Mouse (Mus musculus) ovary, postnatal 36 days (tissue): ENCODE results near the gene Brd4.

Experiments
- DNase-seq: peaks from one replicate; pipeline ENCODE4 v3.0.0; 2022; ENCODE audit warnings: low spot score, mixed read lengths

The Brd4 gene

DNA sequence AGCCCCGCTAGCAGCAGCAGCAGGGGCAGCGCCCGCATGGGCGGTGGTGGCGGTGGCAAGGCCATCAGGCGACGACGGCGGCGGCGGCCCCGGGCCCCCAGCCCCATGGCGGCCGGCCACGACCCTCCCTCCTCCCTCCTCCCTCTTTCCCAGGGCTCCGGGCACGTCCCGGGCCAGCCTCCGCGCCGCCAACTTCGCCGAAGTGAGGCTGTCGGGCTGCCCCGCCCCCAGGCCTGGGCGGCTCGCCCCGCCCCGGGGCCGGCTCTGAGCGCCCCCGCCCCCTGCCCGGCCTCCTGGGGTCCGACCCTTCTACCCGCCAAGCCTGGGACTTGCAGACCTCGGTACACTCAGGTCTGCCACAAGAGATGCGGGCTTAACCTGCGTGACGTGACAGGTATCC, 117.8 kb downstream of the Brd4 start, which contains the start of gene Notch3:
TSS of gene Notch3 (minus strand) at position 166 of the 400 bp plus-strand sequence.
- peak; percentile 67 for DNase-seq

- DNase-seq, result peak; percentile 59
These were observed 118.5 kb downstream of the Brd4 start for GRCm38 (mm10) chr17:32165803-32166595.

- DNase-seq, result no peak
These were observed 119.2 kb downstream of the Brd4 start for GRCm38 (mm10) chr17:32165266-32165802.

DNA sequence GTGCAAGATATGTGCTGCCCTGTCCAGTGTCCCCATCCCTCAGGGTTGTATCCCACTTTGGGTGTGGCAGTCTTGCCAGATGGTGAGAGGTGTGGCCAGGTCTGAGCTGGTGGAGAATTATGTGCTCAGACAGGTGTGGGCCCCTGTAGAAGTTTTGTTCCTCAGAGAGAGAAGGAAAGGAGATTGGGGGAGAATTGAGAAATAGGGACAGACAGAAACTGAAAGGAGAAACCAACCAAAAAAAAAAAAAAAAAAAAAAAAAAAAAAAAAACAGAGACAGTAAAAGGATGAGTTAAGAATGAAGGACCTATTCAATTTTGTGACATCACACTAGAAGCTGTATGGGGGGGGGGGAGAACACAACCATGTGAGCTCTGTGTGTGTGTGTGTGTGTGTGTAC, 119.7 kb downstream of the Brd4 start:
- no peak for DNase-seq

DNA sequence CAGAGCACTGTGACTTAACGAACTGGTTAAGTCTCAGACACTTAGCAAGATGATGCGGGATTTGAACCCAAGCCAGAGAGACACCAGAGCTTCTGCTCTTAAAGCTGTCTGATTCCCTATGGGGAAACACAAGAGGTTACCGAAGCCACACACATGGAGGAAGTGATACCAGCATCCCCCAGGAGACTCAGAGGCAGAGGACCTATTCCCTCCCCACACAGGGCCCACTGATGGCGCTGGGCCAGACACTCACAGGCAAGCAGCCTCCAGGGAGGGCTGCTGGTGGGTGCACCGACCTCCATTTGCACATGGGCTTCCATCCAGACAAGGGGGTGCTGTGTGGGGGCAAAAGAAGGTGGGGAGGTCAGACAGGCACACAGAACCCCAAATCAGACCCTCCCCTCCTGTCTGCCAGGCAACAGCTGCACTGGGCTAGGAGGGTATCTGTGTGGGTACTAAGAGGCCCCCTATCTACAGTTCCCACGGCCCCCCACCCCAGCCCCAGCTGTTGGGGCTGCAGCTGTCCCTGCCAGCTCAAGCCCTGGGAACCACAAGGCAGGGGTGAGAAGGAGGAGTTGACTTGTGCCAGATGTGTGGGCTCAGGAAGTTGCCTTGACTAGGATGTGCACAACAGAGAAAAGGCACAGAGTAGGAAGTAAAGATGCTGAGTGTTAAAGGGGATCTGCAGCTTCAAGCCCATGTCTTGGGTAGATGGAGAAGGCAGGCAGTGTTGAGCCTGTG, 120.4 kb downstream of the Brd4 start:
- DNase-seq, result no peak

DNA sequence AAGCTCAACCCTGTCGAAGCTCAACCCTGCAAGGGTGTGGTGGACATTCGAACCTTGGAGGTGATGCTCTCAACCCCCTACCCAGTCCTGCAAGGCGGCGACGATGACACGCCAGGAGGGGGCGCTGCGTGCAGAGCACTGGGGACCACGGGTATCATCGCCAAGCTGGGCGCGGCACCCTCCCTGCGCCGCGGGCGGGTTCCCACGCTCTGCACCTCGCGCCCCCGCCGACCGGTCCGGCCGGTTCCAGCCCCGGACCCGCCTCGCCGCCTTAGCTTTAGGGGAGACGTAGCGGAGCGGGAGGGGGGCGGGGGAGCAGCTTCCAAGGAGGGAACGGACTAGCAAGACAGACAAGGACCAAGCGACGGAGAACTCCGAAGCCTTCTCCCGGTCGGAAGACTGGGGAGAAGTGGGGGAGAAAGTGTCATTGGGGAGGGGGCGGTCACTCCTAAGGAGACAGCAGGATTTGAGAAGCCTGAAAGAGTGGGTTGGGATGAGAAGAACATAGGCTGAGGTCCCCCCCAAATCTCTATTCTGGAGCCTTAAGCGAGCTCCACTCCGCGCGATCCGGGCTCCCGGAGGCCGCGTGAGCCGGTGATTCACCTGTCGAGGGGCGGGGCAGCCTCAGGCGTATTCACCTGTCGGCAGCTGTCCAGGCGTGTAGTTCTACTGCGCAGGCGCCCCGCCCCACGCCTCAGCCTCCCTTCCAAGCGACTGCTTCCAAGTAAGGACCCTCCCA, 122.2 kb downstream of the Brd4 start:
- peak; percentile 68 for DNase-seq

- no peak for DNase-seq
These were observed 123.6 kb downstream of the Brd4 start for GRCm38 (mm10) chr17:32160882-32161281.

- DNase-seq, result no peak
These were observed 125.7 kb downstream of the Brd4 start for GRCm38 (mm10) chr17:32158841-32159240.

GRCm38 (mm10) chr17:32146718-32147117, 137.8 kb downstream of the Brd4 start:
- no peak for DNase-seq
